Mouse (Mus musculus) MEL (cell line): Measurements from ENCODE around the gene Arhgap6. TPM values are rescaled to one million over a fixed set of nuclear protein-coding genes. Genes with fewer than 3 reads are reported as not detected.

Experiments
- DNase-seq: peaks from one replicate; pipeline ENCODE4 v3.0.0; 2011; ENCODE audit warnings: low read depth, low spot score
- H3K27ac ChIP-seq: 2 replicates; pipeline ENCODE4 v1.5.1; 2012; ENCODE audit warnings: low read depth, mild to moderate bottlenecking, control low read depth, low read length, moderate library complexity; ENCODE audit not compliant: control insufficient read depth
- H3K27me3 ChIP-seq, 2 experiments: fragments of 150-350 bp in 1 of 2; sonication (generic) in 1 of 2; 2 replicates each; pipeline ENCODE4 v1.6.1; 2012; ENCODE audit warnings: low read length in 2 of 2, mild to moderate bottlenecking in 2 of 2, improper control_type of control experiment in 1 of 2, moderate library complexity in 1 of 2; ENCODE audit not compliant: insufficient read depth in 2 of 2, control insufficient read depth in 1 of 2
- H3K36me3 ChIP-seq, 2 experiments: 2 replicates each; pipeline ENCODE4 v1.6.1; 2012 to 2014; ENCODE audit warnings: low read length in 2 of 2, improper control_type of control experiment in 1 of 2, inconsistent platforms in 1 of 2, mild to moderate bottlenecking in 1 of 2; ENCODE audit not compliant: insufficient read depth in 2 of 2, control insufficient read depth in 1 of 2
- H3K4me1 ChIP-seq, 2 experiments: fragments of 150-350 bp in 1 of 2; sonication (generic) in 1 of 2; 2 replicates each; pipeline ENCODE4 v1.6.1; 2012; ENCODE audit warnings: low read length in 2 of 2, improper control_type of control experiment in 1 of 2, mild to moderate bottlenecking in 1 of 2; ENCODE audit not compliant: insufficient read depth in 2 of 2, control insufficient read depth in 1 of 2
- H3K4me3 ChIP-seq, 2 experiments: fragments of 150-350 bp in 1 of 2; sonication (generic) in 1 of 2; 2 replicates each; pipeline ENCODE4 v1.5.1; 2012; ENCODE audit warnings: low read depth in 2 of 2, low read length in 2 of 2, mild to moderate bottlenecking in 2 of 2, moderate library complexity in 2 of 2, control low read depth in 1 of 2, improper control_type of control experiment in 1 of 2; ENCODE audit not compliant: control insufficient read depth in 1 of 2, insufficient read depth in 1 of 2
- H3K79me2 ChIP-seq: 2 replicates; pipeline ENCODE4 v1.6.1; 2012; ENCODE audit warnings: mild to moderate bottlenecking, low read length, moderate library complexity; ENCODE audit not compliant: control insufficient read depth, poor library complexity, insufficient read depth
- H3K9ac ChIP-seq: 2 replicates; pipeline ENCODE4 v1.6.1; 2012; ENCODE audit warnings: low read depth, mild to moderate bottlenecking, control low read depth, low read length, moderate library complexity; ENCODE audit not compliant: control insufficient read depth, poor library complexity, severe bottlenecking
- H3K9me3 ChIP-seq: fragments of 150-350 bp; sonication (generic); replicated peaks from 2 replicates; pipeline ENCODE4 v1.6.1; 2012; ENCODE audit warnings: mild to moderate bottlenecking, low read length, improper control_type of control experiment, moderate library complexity; ENCODE audit not compliant: insufficient read depth
- CHD1 ChIP-seq: IDR thresholded peaks from 2 replicates; pipeline ENCODE4 v1.6.1; 2012; ENCODE audit warnings: low read depth, mild to moderate bottlenecking, inconsistent platforms, low read length, improper control_type of control experiment
- CHD2 ChIP-seq: IDR thresholded peaks from 2 replicates; pipeline ENCODE4 v1.6.1; 2011; ENCODE audit warnings: low read length, improper control_type of control experiment
- ELF1 ChIP-seq: IDR thresholded peaks from 2 replicates; pipeline ENCODE4 v1.6.1; 2014; ENCODE audit warnings: low read depth, mild to moderate bottlenecking, inconsistent platforms, low read length, improper control_type of control experiment, moderate library complexity
- EP300 ChIP-seq, 2 experiments: IDR thresholded peaks; 2 replicates each; pipeline ENCODE4 v1.6.1; 2011; ENCODE audit warnings: improper control_type of control experiment in 2 of 2, low read length in 2 of 2, low read depth in 1 of 2, mild to moderate bottlenecking in 1 of 2
- GABPA ChIP-seq: IDR thresholded peaks from 2 replicates; pipeline ENCODE4 v1.6.1; 2012; ENCODE audit warnings: low read depth, mild to moderate bottlenecking, inconsistent platforms, low read length, improper control_type of control experiment, moderate library complexity
- HCFC1 ChIP-seq: IDR thresholded peaks from 2 replicates; pipeline ENCODE4 v1.6.1; 2012; ENCODE audit warnings: low read depth, mild to moderate bottlenecking, inconsistent platforms, low read length, improper control_type of control experiment, moderate library complexity
- JUND ChIP-seq: IDR thresholded peaks from 2 replicates; pipeline ENCODE4 v1.6.1; 2011; ENCODE audit warnings: low read depth, mild to moderate bottlenecking, improper control_type of control experiment, low read length
- KAT2A ChIP-seq: conservative IDR thresholded peaks from 2 replicates; pipeline ENCODE4 v1.6.1; 2012; ENCODE audit warnings: low read depth, low read length, improper control_type of control experiment, inconsistent platforms
- MAFK ChIP-seq: IDR thresholded peaks from 2 replicates; pipeline ENCODE4 v1.6.1; 2011; ENCODE audit warnings: low read depth, mild to moderate bottlenecking, low read length, improper control_type of control experiment, borderline replicate concordance
- MAX ChIP-seq: IDR thresholded peaks from 2 replicates; pipeline ENCODE4 v1.6.1; 2011; ENCODE audit warnings: low read length, improper control_type of control experiment
- MAZ ChIP-seq: IDR thresholded peaks from 2 replicates; pipeline ENCODE4 v1.6.1; 2012; ENCODE audit warnings: low read depth, mild to moderate bottlenecking, inconsistent platforms, low read length, improper control_type of control experiment
- MEF2A ChIP-seq: IDR thresholded peaks from 2 replicates; pipeline ENCODE4 v1.6.1; 2014; ENCODE audit warnings: low read depth, mild to moderate bottlenecking, inconsistent platforms, low read length, improper control_type of control experiment; ENCODE audit not compliant: poor library complexity, insufficient replicate concordance, severe bottlenecking; ENCODE audit errors: extremely low read depth
- NELFE ChIP-seq: IDR thresholded peaks from 2 replicates; pipeline ENCODE4 v1.6.1; 2011; ENCODE audit warnings: low read depth, low read length, improper control_type of control experiment
- NRF1 ChIP-seq: IDR thresholded peaks from 2 replicates; pipeline ENCODE4 v1.6.1; 2014; ENCODE audit warnings: low read depth, mild to moderate bottlenecking, inconsistent platforms, low read length, improper control_type of control experiment, moderate library complexity; ENCODE audit not compliant: poor library complexity, insufficient read depth, severe bottlenecking
- POLR2AphosphoS5 ChIP-seq: IDR thresholded peaks from 2 replicates; pipeline ENCODE4 v1.6.1; 2012; ENCODE audit warnings: low read depth, borderline replicate concordance, mild to moderate bottlenecking, inconsistent platforms, low read length, moderate library complexity, mixed read lengths
- RAD21 ChIP-seq: IDR thresholded peaks from 2 replicates; pipeline ENCODE4 v1.6.1; 2011; ENCODE audit warnings: mild to moderate bottlenecking, low read depth, low read length, improper control_type of control experiment
- RCOR1 ChIP-seq: IDR thresholded peaks from 2 replicates; pipeline ENCODE4 v1.6.1; 2012; ENCODE audit warnings: low read depth, mild to moderate bottlenecking, inconsistent platforms, low read length, improper control_type of control experiment
- TCF12 ChIP-seq: IDR thresholded peaks from 2 replicates; pipeline ENCODE4 v1.6.1; 2014; ENCODE audit warnings: low read depth, mild to moderate bottlenecking, inconsistent platforms, low read length, improper control_type of control experiment, moderate library complexity
- UBTF ChIP-seq: IDR thresholded peaks from 2 replicates; pipeline ENCODE4 v1.6.1; 2012; ENCODE audit warnings: low read depth, mild to moderate bottlenecking, inconsistent platforms, low read length, improper control_type of control experiment, moderate library complexity, borderline replicate concordance; ENCODE audit not compliant: insufficient read depth
- USF1 ChIP-seq: IDR thresholded peaks from 2 replicates; pipeline ENCODE4 v1.6.1; 2014; ENCODE audit warnings: low read depth, mild to moderate bottlenecking, inconsistent platforms, low read length, improper control_type of control experiment, moderate library complexity
- USF2 ChIP-seq, 2 experiments: IDR thresholded peaks; 2 replicates each; pipeline ENCODE4 v1.6.1; 2011 to 2012; ENCODE audit warnings: improper control_type of control experiment in 2 of 2, low read length in 2 of 2, borderline replicate concordance in 1 of 2, inconsistent platforms in 1 of 2, low read depth in 1 of 2, mild to moderate bottlenecking in 1 of 2; ENCODE audit not compliant: insufficient read depth in 1 of 2
- polyA plus RNA-seq, 2 experiments: library from polyadenylated mRNA; stranded (reverse) in 1 of 2; unstranded in 1 of 2; fragments of >175 nt in 1 of 2; fragments of >200 nt in 1 of 2; gene quantifications; 2 replicates each; pipeline versions ENCODE4 v1.2.1 to v1.2.4; 2012; ENCODE audit warnings: low replicate concordance in 2 of 2, low read depth in 1 of 2; ENCODE audit not compliant: insufficient read length in 2 of 2, insufficient read depth in 1 of 2, missing spikeins in 1 of 2
- total RNA-seq: library from RNA; depleted of rRNA; stranded (reverse); fragments of 300-350 nt; gene quantifications from 2 replicates; pipeline ENCODE4 v1.2.3, GENCODE M21; 2012

The Arhgap6 gene
- total and polyA plus RNA-seq, 3 experiments = 4.4 to 21.7 TPM; not detected in 1

DNA sequence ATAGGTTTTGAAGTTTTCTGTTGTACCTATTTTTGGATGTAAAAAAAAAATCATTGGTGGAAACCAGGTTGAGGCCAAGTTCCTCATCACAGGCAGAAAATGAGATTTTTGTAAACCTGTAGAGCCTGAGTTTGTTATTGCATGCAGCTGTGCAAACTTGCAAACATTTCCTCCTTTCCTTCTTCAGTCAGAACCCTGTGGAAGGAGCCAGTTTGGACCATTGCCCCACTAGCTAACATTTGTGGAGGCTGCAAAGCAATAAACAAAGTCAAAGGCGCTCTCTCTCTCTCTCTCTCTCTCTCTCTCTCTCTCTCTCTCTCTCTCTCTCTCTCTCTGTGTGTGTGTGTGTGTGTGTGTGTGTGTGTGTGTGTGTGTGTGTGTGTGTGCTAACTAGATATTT is 378.9 kb downstream of the Arhgap6 start:
- H3K9me3 ChIP-seq = no peaks in the 10 kb centered on the region
- no peaks in the 10 kb centered on the region for H3K79me2 ChIP-seq
- no peaks in the 10 kb centered on the region for H3K4me1 ChIP-seq
- DNase-seq = no peak
- H3K27ac ChIP-seq = no peak overlapping the region
- H3K27me3 ChIP-seq = no peaks in the 10 kb centered on the region
- H3K4me3 ChIP-seq = no peak overlapping the region
- no peaks in the 10 kb centered on the region for H3K36me3 ChIP-seq
- TF ChIP-seq JUND = no peak
- TF ChIP-seq TCF12 = no peak
- no peak for TF ChIP-seq CHD1
- H3K9ac ChIP-seq = no peak overlapping the region

- no peak overlapping the region for H3K27ac ChIP-seq
- no peak overlapping the region for H3K9ac ChIP-seq
- no peak overlapping the region for H3K4me3 ChIP-seq
- no peaks in the 10 kb centered on the region for H3K4me1 ChIP-seq
- TF ChIP-seq USF2 (IDR thresholded peaks at IDR 0.05; ENCODE audit: borderline replicate concordance in 1 of 2, insufficient read depth in 1 of 2, low read depth in 1 of 2, low read length in 2 of 2) = no peak
- TF ChIP-seq POLR2AphosphoS5 = no peak
- no peak for TF ChIP-seq USF1
- TF ChIP-seq NRF1 = no peak
- no peak for TF ChIP-seq MAZ
- no peak for TF ChIP-seq GABPA
- TF ChIP-seq NELFE = no peak
- TF ChIP-seq MAX = no peak
- no peak for TF ChIP-seq ELF1
- no peak for TF ChIP-seq KAT2A
- TF ChIP-seq EP300 (IDR thresholded peaks at IDR 0.05; ENCODE audit: low read depth in 1 of 2, low read length in 2 of 2) = no peak
- no peak for TF ChIP-seq HCFC1
- TF ChIP-seq RAD21 = no peak
- no peak for TF ChIP-seq RCOR1
- no peak for TF ChIP-seq CHD2
- TF ChIP-seq MAFK = no peak
- TF ChIP-seq JUND = no peak
- no peak for TF ChIP-seq MEF2A
- TF ChIP-seq UBTF = no peak
- DNase-seq = no peak
- H3K79me2 ChIP-seq = no peaks in the 10 kb centered on the region
- no peaks in the 10 kb centered on the region; a peak in 1 of 4 replicates for H3K36me3 ChIP-seq
- no peaks in the 10 kb centered on the region for H3K9me3 ChIP-seq
- no peaks in the 10 kb centered on the region for H3K27me3 ChIP-seq
Observed at GRCm38 (mm10) chrX:169178634-169179033, 383.7 kb downstream of the Arhgap6 start.
